Mouse (Mus musculus): ENCODE data around the gene Abhd4. TPM values are rescaled to one million over a fixed set of nuclear protein-coding genes. Genes with fewer than 3 reads are reported as not detected.

Abhd4 gene
- polyA plus RNA-seq, 1 experiment, result 75.8 TPM

DNA sequence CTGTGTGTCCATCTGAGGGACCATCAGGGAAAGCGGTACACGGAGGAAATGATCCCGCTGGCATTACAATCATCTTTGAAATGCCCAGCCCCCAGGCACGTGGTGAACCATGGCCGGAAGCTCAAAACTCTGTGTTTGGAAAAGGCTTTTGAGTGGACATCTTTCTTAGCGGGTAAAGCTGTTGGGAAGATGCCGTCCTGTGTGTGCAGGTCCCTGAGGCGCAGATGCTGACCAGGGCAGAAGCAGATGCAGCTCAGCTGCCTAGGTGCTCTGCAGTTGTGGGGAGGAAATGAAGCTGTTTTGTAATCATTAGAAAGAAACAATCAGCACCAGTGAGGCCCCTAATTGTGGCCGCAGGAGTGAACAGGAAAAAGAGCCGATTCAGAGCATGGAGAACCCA lies 39.1 kb upstream of the Abhd4 start:
- peak overlapping the region; percentile 54; the same call in 1 of the 2 replicates for H3K27ac ChIP-seq (ENCODE audit: insufficient read depth, low read depth, low read length)

DNA sequence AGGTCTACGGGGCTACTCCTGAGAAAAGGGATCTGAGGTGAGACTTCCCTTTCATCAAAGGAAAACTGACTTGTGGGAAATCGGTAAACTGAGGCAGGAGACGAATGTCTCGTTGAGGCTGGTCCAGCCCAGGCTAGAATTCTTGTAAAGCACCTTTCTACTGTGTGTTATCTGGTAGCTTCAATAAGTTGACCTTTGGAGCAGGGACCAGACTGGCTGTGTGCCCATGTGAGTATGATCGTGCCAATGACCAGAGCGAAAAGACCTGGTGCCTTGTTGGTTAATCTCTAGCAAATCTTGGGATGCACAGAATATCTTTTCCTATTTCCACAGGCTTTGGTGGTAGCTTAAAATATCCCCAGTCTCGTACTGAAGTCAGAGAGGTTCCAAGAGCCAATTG lies 37.9 kb upstream of the Abhd4 start:
- Histone ChIP-seq H3K27me3 (replicated peaks; ENCODE audit: control insufficient read depth, insufficient read depth, low read length) (no peaks in the 10 kb centered on the region), H3K4me3 (ENCODE audit: insufficient read depth, low read depth, low read length) (no peak overlapping the region), H3K27ac (ENCODE audit: insufficient read depth, low read depth, low read length) (no peak overlapping the region), H3K4me1 (ENCODE audit: control insufficient read depth, insufficient read depth, low read length) (peaks cover 8% of the 10 kb centered on the region; the same call in 1 of the 2 replicates), H3K36me3 (ENCODE audit: control insufficient read depth, insufficient read depth, low read length) (no peaks in the 10 kb centered on the region)
- WGBS, result 62% methylated on average over 7 of the region's 7 CpGs
- peak; percentile 88 for DNase-seq
- TF ChIP-seq POLR2A (IDR thresholded peaks at IDR 0.05; ENCODE audit: low read depth, low read length), result no peak
- TF ChIP-seq CTCF (conservative IDR thresholded peaks at IDR 0.05; ENCODE audit: insufficient read depth, insufficient read length, low read depth, low read length), result no peak

More for the DNA sequence above, 39.1 kb upstream of the Abhd4 start:
- Histone ChIP-seq H3K4me1 (ENCODE audit: control insufficient read depth, insufficient read depth, low read length) (peaks cover 8% of the 10 kb centered on the region; the same call in 1 of the 2 replicates), H3K36me3 (ENCODE audit: control insufficient read depth, insufficient read depth, low read length) (no peaks in the 10 kb centered on the region), H3K4me3 (ENCODE audit: insufficient read depth, low read depth, low read length) (no peak overlapping the region), H3K27me3 (replicated peaks; ENCODE audit: control insufficient read depth, insufficient read depth, low read length) (no peaks in the 10 kb centered on the region)
- 67% methylated on average over 10 of the region's 10 CpGs for WGBS
- TF ChIP-seq CTCF (conservative IDR thresholded peaks at IDR 0.05; ENCODE audit: insufficient read depth, insufficient read length, low read depth, low read length) (no peak), POLR2A (IDR thresholded peaks at IDR 0.05; ENCODE audit: low read depth, low read length) (no peak)
- DNase-seq, result no peak

GRCm38 (mm10) chr14:54218233-54218632 lies 35.8 kb upstream of the Abhd4 start:
- H3K4me3 ChIP-seq (ENCODE audit: insufficient read depth, low read depth, low read length), result no peak overlapping the region
- no peak for DNase-seq
- H3K27ac ChIP-seq (ENCODE audit: insufficient read depth, low read depth, low read length), result no peak overlapping the region
- H3K4me1 ChIP-seq (ENCODE audit: control insufficient read depth, insufficient read depth, low read length), result peaks cover 8% of the 10 kb centered on the region; the same call in 1 of the 2 replicates
- H3K36me3 ChIP-seq (ENCODE audit: control insufficient read depth, insufficient read depth, low read length), result no peaks in the 10 kb centered on the region
- 67% methylated on average over 1 of the region's 1 CpGs for WGBS
- TF ChIP-seq POLR2A (IDR thresholded peaks at IDR 0.05; ENCODE audit: low read depth, low read length) (no peak), CTCF (conservative IDR thresholded peaks at IDR 0.05; ENCODE audit: insufficient read depth, insufficient read length, low read depth, low read length) (no peak)
- no peaks in the 10 kb centered on the region for H3K27me3 ChIP-seq (replicated peaks; ENCODE audit: control insufficient read depth, insufficient read depth, low read length)

DNA sequence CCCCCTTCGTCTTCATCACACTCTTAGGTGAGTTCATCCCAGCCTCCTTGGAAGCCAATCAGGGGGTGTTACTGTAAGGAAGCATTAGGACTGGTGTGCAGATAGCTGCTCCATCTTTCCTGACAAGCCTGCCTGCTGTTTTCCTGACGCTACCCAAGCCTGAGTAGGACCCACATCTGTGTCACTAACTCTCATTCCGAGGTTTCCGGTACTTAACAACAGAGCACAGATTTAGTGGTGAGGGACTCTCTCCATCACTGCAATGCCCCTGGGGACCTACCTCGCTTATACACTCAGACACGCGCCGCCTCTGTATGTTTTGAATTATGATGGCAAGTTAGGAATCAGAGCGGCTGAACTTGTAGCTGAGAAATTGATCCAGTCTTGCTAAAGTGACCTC lies 35.3 kb upstream of the Abhd4 start:
- Histone ChIP-seq H3K27me3 (replicated peaks; ENCODE audit: control insufficient read depth, insufficient read depth, low read length) (no peaks in the 10 kb centered on the region), H3K4me1 (ENCODE audit: control insufficient read depth, insufficient read depth, low read length) (peaks cover 8% of the 10 kb centered on the region; the same call in 1 of the 2 replicates), H3K4me3 (ENCODE audit: insufficient read depth, low read depth, low read length) (no peak overlapping the region), H3K36me3 (ENCODE audit: control insufficient read depth, insufficient read depth, low read length) (no peaks in the 10 kb centered on the region), H3K27ac (ENCODE audit: insufficient read depth, low read depth, low read length) (no peak overlapping the region)
- WGBS, result 79% methylated on average over 9 of the region's 9 CpGs
- no peak for TF ChIP-seq CTCF (conservative IDR thresholded peaks at IDR 0.05; ENCODE audit: insufficient read depth, insufficient read length, low read depth, low read length)
- TF ChIP-seq POLR2A (IDR thresholded peaks at IDR 0.05; ENCODE audit: low read depth, low read length), result no peak
- no peak for DNase-seq

DNA sequence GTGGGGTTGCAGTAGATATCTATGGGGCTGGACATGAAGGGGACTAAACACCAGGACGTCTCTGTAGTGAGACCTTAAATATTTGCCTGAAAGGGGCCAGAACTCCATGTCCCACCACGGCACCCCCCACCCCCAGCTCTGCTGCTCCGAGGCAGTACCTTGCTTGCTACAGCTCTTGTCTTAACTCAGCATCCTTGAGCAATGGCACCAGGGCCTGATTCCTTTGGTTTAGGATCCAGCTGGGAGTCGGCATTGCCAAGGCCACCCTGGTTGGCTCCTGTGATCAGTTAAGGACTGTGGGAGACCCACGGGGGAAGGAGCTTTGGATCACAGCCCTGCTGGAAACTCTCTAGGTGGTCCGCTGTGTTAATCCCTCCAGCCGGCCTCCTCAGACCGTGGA lies 34.7 kb upstream of the Abhd4 start:
- TF ChIP-seq CTCF (conservative IDR thresholded peaks at IDR 0.05; ENCODE audit: insufficient read depth, insufficient read length, low read depth, low read length) (no peak), POLR2A (IDR thresholded peaks at IDR 0.05; ENCODE audit: low read depth, low read length) (no peak)
- DNase-seq, result no peak
- no peaks in the 10 kb centered on the region for H3K27me3 ChIP-seq (replicated peaks; ENCODE audit: control insufficient read depth, insufficient read depth, low read length)
- WGBS, result 79% methylated on average over 8 of the region's 8 CpGs
- H3K4me3 ChIP-seq (ENCODE audit: insufficient read depth, low read depth, low read length), result no peak overlapping the region
- no peaks in the 10 kb centered on the region for H3K36me3 ChIP-seq (ENCODE audit: control insufficient read depth, insufficient read depth, low read length)
- H3K27ac ChIP-seq (ENCODE audit: insufficient read depth, low read depth, low read length), result no peak overlapping the region
- peaks cover 8% of the 10 kb centered on the region; the same call in 1 of the 2 replicates for H3K4me1 ChIP-seq (ENCODE audit: control insufficient read depth, insufficient read depth, low read length)

DNA sequence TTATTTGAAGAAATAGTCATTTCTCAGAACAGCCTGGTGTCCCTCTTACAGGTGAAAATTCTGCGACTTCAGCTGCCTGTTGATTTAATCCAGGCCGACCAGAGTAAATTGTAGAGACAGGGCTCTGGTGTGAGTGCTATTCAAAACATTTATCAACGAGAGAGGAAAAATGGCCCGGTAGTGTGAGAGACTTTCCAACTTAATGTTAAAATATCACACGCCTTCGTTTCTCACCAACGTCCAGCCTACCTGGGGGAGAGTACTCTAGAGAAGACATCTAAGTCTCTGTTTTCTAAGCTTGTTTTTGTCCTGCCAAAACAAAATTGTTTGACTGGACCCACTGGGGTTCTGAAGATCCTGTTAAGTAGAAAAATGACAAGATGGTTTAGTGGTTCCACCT lies 34.1 kb upstream of the Abhd4 start:
- H3K36me3 ChIP-seq (ENCODE audit: control insufficient read depth, insufficient read depth, low read length), result no peaks in the 10 kb centered on the region
- H3K27ac ChIP-seq (ENCODE audit: insufficient read depth, low read depth, low read length), result no peak overlapping the region
- TF ChIP-seq POLR2A (IDR thresholded peaks at IDR 0.05; ENCODE audit: low read depth, low read length) (no peak), CTCF (conservative IDR thresholded peaks at IDR 0.05; ENCODE audit: insufficient read depth, insufficient read length, low read depth, low read length) (no peak)
- 89% methylated on average over 7 of the region's 7 CpGs for WGBS
- peaks cover 6% of the 10 kb centered on the region; the same call in 1 of the 2 replicates for H3K4me1 ChIP-seq (ENCODE audit: control insufficient read depth, insufficient read depth, low read length)
- no peaks in the 10 kb centered on the region for H3K27me3 ChIP-seq (replicated peaks; ENCODE audit: control insufficient read depth, insufficient read depth, low read length)
- H3K4me3 ChIP-seq (ENCODE audit: insufficient read depth, low read depth, low read length), result no peak overlapping the region
- DNase-seq, result no peak

GRCm38 (mm10) chr14:54220726-54221494 lies 33.1 kb upstream of the Abhd4 start:
- Histone ChIP-seq H3K4me3 (ENCODE audit: insufficient read depth, low read depth, low read length) (no peak overlapping the region), H3K27ac (ENCODE audit: insufficient read depth, low read depth, low read length) (no peak overlapping the region), H3K36me3 (ENCODE audit: control insufficient read depth, insufficient read depth, low read length) (no peaks in the 10 kb centered on the region), H3K27me3 (replicated peaks; ENCODE audit: control insufficient read depth, insufficient read depth, low read length) (no peaks in the 10 kb centered on the region), H3K4me1 (ENCODE audit: control insufficient read depth, insufficient read depth, low read length) (0 out of 2 replicates have a peak, but pooled peaks cover 3% of the 10 kb centered on the region)
- DNase-seq, result no peak
- 75% methylated on average over 8 of the region's 8 CpGs for WGBS
- TF ChIP-seq CTCF (conservative IDR thresholded peaks at IDR 0.05; ENCODE audit: insufficient read depth, insufficient read length, low read depth, low read length) (no peak), POLR2A (IDR thresholded peaks at IDR 0.05; ENCODE audit: low read depth, low read length) (no peak)
